Mouse (Mus musculus): ENCODE data around the gene Wfdc12. TPM values are rescaled to one million over a fixed set of nuclear protein-coding genes. Genes with fewer than 3 reads are reported as not detected.

Wfdc12 gene
- polyA plus RNA-seq, 1 experiment, result 0.42 TPM

- Histone ChIP-seq H3K4me1 (replicated peaks; ENCODE audit: control insufficient read depth, insufficient read depth, low read length) (no peaks in the 10 kb centered on the region), H3K4me3 (ENCODE audit: control insufficient read depth, insufficient read depth, low read length) (no peak overlapping the region), H3K27ac (ENCODE audit: control insufficient read depth, insufficient read depth, low read length) (no peak overlapping the region), H3K27me3 (ENCODE audit: control insufficient read depth, insufficient read depth, low read length) (no peaks in the 10 kb centered on the region), H3K36me3 (ENCODE audit: control insufficient read depth, insufficient read depth, low read length) (no peaks in the 10 kb centered on the region)
- TF ChIP-seq POLR2A (IDR thresholded peaks at IDR 0.05; ENCODE audit: control insufficient read depth, extremely low read depth, insufficient read depth, low read length, poor library complexity) (no peak), CTCF (IDR thresholded peaks at IDR 0.05; ENCODE audit: borderline replicate concordance, control insufficient read depth, extremely low read depth, insufficient read depth, low read length, poor library complexity) (no peak)
- 91% methylated on average over 5 of the region's 5 CpGs for WGBS
- DNase-seq, result no peak
Measured at GRCm38 (mm10) chr2:164195971-164196699, 5.7 kb upstream of the Wfdc12 start.

- 79% methylated on average over 5 of the region's 5 CpGs for WGBS
- Histone ChIP-seq H3K36me3 (ENCODE audit: control insufficient read depth, insufficient read depth, low read length) (no peaks in the 10 kb centered on the region), H3K4me3 (ENCODE audit: control insufficient read depth, insufficient read depth, low read length) (no peak overlapping the region), H3K27me3 (ENCODE audit: control insufficient read depth, insufficient read depth, low read length) (no peaks in the 10 kb centered on the region), H3K4me1 (replicated peaks; ENCODE audit: control insufficient read depth, insufficient read depth, low read length) (no peaks in the 10 kb centered on the region), H3K27ac (ENCODE audit: control insufficient read depth, insufficient read depth, low read length) (no peak overlapping the region)
- no peak for DNase-seq
- TF ChIP-seq CTCF (IDR thresholded peaks at IDR 0.05; ENCODE audit: borderline replicate concordance, control insufficient read depth, extremely low read depth, insufficient read depth, low read length, poor library complexity) (no peak), POLR2A (IDR thresholded peaks at IDR 0.05; ENCODE audit: control insufficient read depth, extremely low read depth, insufficient read depth, low read length, poor library complexity) (no peak)
Measured at GRCm38 (mm10) chr2:164194959-164195630, 4.7 kb upstream of the Wfdc12 start.

DNA sequence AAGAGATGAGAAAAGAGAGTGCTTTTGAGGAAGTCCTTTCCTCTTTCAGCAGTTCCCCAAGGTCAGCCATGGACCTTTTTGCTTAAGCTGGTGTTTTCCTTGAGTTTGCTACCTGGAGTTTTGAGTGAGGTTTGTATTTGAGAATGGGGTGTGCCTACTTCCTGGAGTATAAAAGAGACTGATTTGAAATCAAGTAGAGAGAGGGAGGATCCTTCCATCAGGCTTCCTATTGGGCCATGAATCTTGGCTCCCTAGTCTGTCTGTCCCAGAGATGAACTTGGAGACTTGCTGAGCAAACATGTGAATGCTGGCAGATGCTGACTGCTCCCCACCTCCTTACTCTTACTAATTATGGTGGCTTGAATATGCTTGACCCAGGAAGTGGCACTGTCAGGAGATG, 1.9 kb upstream of the Wfdc12 start:
- H3K4me1 ChIP-seq (replicated peaks; ENCODE audit: control insufficient read depth, insufficient read depth, low read length), result no peaks in the 10 kb centered on the region
- no peak for DNase-seq
- H3K27me3 ChIP-seq (ENCODE audit: control insufficient read depth, insufficient read depth, low read length), result no peaks in the 10 kb centered on the region
- TF ChIP-seq CTCF (IDR thresholded peaks at IDR 0.05; ENCODE audit: borderline replicate concordance, control insufficient read depth, extremely low read depth, insufficient read depth, low read length, poor library complexity) (no peak), POLR2A (IDR thresholded peaks at IDR 0.05; ENCODE audit: control insufficient read depth, extremely low read depth, insufficient read depth, low read length, poor library complexity) (no peak)
- no peaks in the 10 kb centered on the region for H3K36me3 ChIP-seq (ENCODE audit: control insufficient read depth, insufficient read depth, low read length)
- no peak overlapping the region for H3K27ac ChIP-seq (ENCODE audit: control insufficient read depth, insufficient read depth, low read length)
- no peak overlapping the region for H3K4me3 ChIP-seq (ENCODE audit: control insufficient read depth, insufficient read depth, low read length)

DNA sequence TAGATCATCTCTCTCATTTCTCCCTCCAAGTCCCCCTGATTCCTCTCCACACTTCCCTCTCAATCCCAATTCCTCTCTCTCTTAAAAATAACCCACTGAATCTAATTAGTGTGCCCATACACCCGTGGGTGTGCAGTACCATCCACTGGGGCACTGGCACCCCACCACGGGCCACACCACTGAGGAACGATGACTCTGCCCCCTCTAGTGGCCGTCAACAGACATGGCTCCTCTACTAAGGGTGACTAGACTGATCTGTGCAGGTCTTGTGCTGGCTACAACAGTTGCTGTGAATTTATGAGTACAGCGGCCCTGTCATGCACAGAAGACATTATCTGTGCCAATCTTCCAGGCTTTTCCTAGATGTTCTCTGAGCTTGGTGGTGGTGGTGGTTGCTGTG, 1.7 kb downstream of the Wfdc12 start:
- 29% methylated on average over 5 of the region's 5 CpGs for WGBS
- Histone ChIP-seq H3K27me3 (ENCODE audit: control insufficient read depth, insufficient read depth, low read length) (no peaks in the 10 kb centered on the region), H3K36me3 (ENCODE audit: control insufficient read depth, insufficient read depth, low read length) (no peaks in the 10 kb centered on the region), H3K4me3 (ENCODE audit: control insufficient read depth, insufficient read depth, low read length) (no peak overlapping the region), H3K4me1 (replicated peaks; ENCODE audit: control insufficient read depth, insufficient read depth, low read length) (peaks cover 4% of the 10 kb centered on the region; the same call in 1 of the 2 replicates), H3K27ac (ENCODE audit: control insufficient read depth, insufficient read depth, low read length) (no peak overlapping the region)
- DNase-seq, result peak; percentile 20
- TF ChIP-seq POLR2A (IDR thresholded peaks at IDR 0.05; ENCODE audit: control insufficient read depth, extremely low read depth, insufficient read depth, low read length, poor library complexity) (no peak), CTCF (IDR thresholded peaks at IDR 0.05; ENCODE audit: borderline replicate concordance, control insufficient read depth, extremely low read depth, insufficient read depth, low read length, poor library complexity) (peak; percentile 80; the same call in 1 of the 2 replicates)

DNA sequence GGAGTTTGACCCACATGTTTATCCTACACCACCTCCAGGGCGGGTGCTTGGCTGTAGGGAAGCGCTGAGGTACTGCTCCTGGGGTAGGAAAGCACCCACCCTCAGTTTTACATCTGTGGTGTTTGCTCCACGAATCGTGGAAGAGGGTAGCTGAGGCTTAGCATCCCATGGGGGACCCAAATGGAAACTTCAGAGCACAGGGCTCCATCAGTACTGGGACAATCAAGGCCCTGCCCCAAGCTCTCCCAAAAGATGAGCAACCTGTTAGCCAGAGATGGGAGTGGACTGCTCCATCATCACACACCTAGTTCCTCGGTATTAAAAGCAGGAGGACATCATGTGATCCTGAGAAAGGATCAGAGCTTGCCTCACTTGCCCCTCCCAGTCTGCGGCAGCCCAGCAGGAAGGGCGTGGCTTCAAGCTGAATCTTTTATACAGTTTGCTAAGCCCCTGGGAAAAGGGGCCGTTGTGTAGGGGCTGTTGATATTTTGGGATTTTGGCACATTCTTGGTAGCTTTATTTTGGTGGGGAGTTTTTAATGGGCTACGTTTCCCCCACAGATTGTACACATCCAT, 6.2 kb downstream of the Wfdc12 start:
- Histone ChIP-seq H3K4me3 (ENCODE audit: control insufficient read depth, insufficient read depth, low read length) (no peak overlapping the region), H3K27ac (ENCODE audit: control insufficient read depth, insufficient read depth, low read length) (no peak overlapping the region), H3K4me1 (replicated peaks; ENCODE audit: control insufficient read depth, insufficient read depth, low read length) (peaks cover 4% of the 10 kb centered on the region; the same call in 1 of the 2 replicates), H3K36me3 (ENCODE audit: control insufficient read depth, insufficient read depth, low read length) (no peaks in the 10 kb centered on the region), H3K27me3 (ENCODE audit: control insufficient read depth, insufficient read depth, low read length) (no peaks in the 10 kb centered on the region)
- WGBS, result 48% methylated on average over 9 of the region's 9 CpGs
- no peak for DNase-seq
- no peak for TF ChIP-seq CTCF (IDR thresholded peaks at IDR 0.05; ENCODE audit: borderline replicate concordance, control insufficient read depth, extremely low read depth, insufficient read depth, low read length, poor library complexity)
- TF ChIP-seq POLR2A (IDR thresholded peaks at IDR 0.05; ENCODE audit: control insufficient read depth, extremely low read depth, insufficient read depth, low read length, poor library complexity), result no peak

DNA sequence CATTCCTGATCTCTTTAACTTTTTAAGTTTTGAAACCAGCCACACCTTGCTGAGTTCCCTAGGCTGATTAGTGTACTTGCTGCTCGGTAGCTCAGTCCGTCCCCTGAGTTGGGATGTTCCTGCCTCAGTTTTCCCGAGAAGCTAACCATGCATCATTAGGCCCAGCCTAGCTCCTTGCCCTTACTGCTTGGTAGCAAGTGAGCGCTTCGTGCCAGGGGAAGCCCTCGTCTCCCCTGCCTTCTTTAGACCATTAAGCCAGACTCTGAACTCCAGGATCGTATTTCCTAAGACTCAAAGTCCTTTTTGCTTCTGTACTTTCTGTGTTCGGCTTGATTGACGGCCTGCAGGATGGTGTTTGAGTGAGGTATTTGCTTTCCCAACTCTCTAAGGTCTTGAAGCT, 7.1 kb downstream of the Wfdc12 start:
- peaks cover 4% of the 10 kb centered on the region; the same call in 1 of the 2 replicates for H3K4me1 ChIP-seq (replicated peaks; ENCODE audit: control insufficient read depth, insufficient read depth, low read length)

More for the DNA sequence above, 7.1 kb downstream of the Wfdc12 start:
- TF ChIP-seq CTCF (IDR thresholded peaks at IDR 0.05; ENCODE audit: borderline replicate concordance, control insufficient read depth, extremely low read depth, insufficient read depth, low read length, poor library complexity) (no peak), POLR2A (IDR thresholded peaks at IDR 0.05; ENCODE audit: control insufficient read depth, extremely low read depth, insufficient read depth, low read length, poor library complexity) (no peak)
- H3K27me3 ChIP-seq (ENCODE audit: control insufficient read depth, insufficient read depth, low read length), result no peaks in the 10 kb centered on the region
- H3K27ac ChIP-seq (ENCODE audit: control insufficient read depth, insufficient read depth, low read length), result no peak overlapping the region
- H3K4me3 ChIP-seq (ENCODE audit: control insufficient read depth, insufficient read depth, low read length), result no peak overlapping the region
- H3K36me3 ChIP-seq (ENCODE audit: control insufficient read depth, insufficient read depth, low read length), result no peaks in the 10 kb centered on the region
- DNase-seq, result no peak
- WGBS, result 90% methylated on average over 9 of the region's 9 CpGs
